Mouse (Mus musculus): ENCODE data around the gene Fam185a. TPM values are rescaled to one million over a fixed set of nuclear protein-coding genes. Genes with fewer than 3 reads are reported as not detected.
A peak's percentile ranks its signal among the peaks of the same experiment; 100 is the strongest.

Fam185a gene
- polyA plus RNA-seq, 1 experiment from 2014 or later: 3.5 TPM

- no peak overlapping the region for H3K4me2 ChIP-seq (replicated peaks; ENCODE audit: low read depth)
- no peaks in the 10 kb centered on the region for H3K9me3 ChIP-seq (ENCODE audit: control insufficient read depth, low read length)
- 35% methylated on average over 4 of the region's 4 CpGs for WGBS
- H3K27me3 ChIP-seq (ENCODE audit: control insufficient read depth, insufficient read depth, low read length): no peaks in the 10 kb centered on the region
- H3K36me3 ChIP-seq (ENCODE audit: control insufficient read depth, insufficient read depth, low read length): no peaks in the 10 kb centered on the region
- TF ChIP-seq CTCF (IDR thresholded peaks at IDR 0.05; ENCODE audit: low read depth) (no peak; the same call in 1 of the 2 replicates), EP300 (optimal IDR thresholded peaks at IDR 0.05) (no peak)
- DNase-seq (ENCODE audit: low spot score) (peak; percentile 18), ATAC-seq (ENCODE audit: low FRiP score, low TSS enrichment) (peak; percentile 56; the same call in 1 of the 2 replicates)
- H3K4me3 ChIP-seq (ENCODE audit: low read depth, low read length): no peak overlapping the region
- H3K9ac ChIP-seq (ENCODE audit: low read length): no peak overlapping the region
- H3K4me1 ChIP-seq (replicated peaks; ENCODE audit: control insufficient read depth, insufficient read depth): no peaks in the 10 kb centered on the region
- peak overlapping the region; percentile 84 for H3K27ac ChIP-seq (replicated peaks)
These were observed 102.7 kb downstream of the Fam185a start for GRCm38 (mm10) chr5:21527488-21527911.

- peak; percentile 21 for DNase-seq (ENCODE audit: low spot score)
- H3K27ac ChIP-seq (replicated peaks): peak overlapping the region; percentile 84
These were observed 103.5 kb downstream of the Fam185a start for GRCm38 (mm10) chr5:21528068-21528842.

GRCm38 (mm10) chr5:21529110-21529720 lies 104.5 kb downstream of the Fam185a start:
- Histone ChIP-seq H3K4me1 (replicated peaks; ENCODE audit: control insufficient read depth, insufficient read depth) (no peaks in the 10 kb centered on the region), H3K4me3 (ENCODE audit: low read depth, low read length) (no peak overlapping the region), H3K4me2 (replicated peaks; ENCODE audit: low read depth) (no peak overlapping the region), H3K27ac (replicated peaks) (peak overlapping the region; percentile 84), H3K9ac (ENCODE audit: low read length) (no peak overlapping the region), H3K27me3 (ENCODE audit: control insufficient read depth, insufficient read depth, low read length) (no peaks in the 10 kb centered on the region), H3K36me3 (ENCODE audit: control insufficient read depth, insufficient read depth, low read length) (no peaks in the 10 kb centered on the region), H3K9me3 (ENCODE audit: control insufficient read depth, low read length) (no peaks in the 10 kb centered on the region)
- DNase-seq (ENCODE audit: low spot score) (no peak), ATAC-seq (ENCODE audit: low FRiP score, low TSS enrichment) (no peak)
- 65% methylated on average over 8 of the region's 8 CpGs for WGBS
- TF ChIP-seq CTCF (IDR thresholded peaks at IDR 0.05; ENCODE audit: low read depth) (no peak), EP300 (optimal IDR thresholded peaks at IDR 0.05) (no peak)

More at GRCm38 (mm10) chr5:21528068-21528842, 103.5 kb downstream of the Fam185a start:
- Histone ChIP-seq H3K4me1 (replicated peaks; ENCODE audit: control insufficient read depth, insufficient read depth) (no peaks in the 10 kb centered on the region), H3K36me3 (ENCODE audit: control insufficient read depth, insufficient read depth, low read length) (no peaks in the 10 kb centered on the region), H3K9ac (ENCODE audit: low read length) (no peak overlapping the region), H3K4me3 (ENCODE audit: low read depth, low read length) (no peak overlapping the region), H3K9me3 (ENCODE audit: control insufficient read depth, low read length) (no peaks in the 10 kb centered on the region), H3K27me3 (ENCODE audit: control insufficient read depth, insufficient read depth, low read length) (no peaks in the 10 kb centered on the region), H3K4me2 (replicated peaks; ENCODE audit: low read depth) (no peak overlapping the region; the same call in 1 of the 2 replicates)
- TF ChIP-seq CTCF (IDR thresholded peaks at IDR 0.05; ENCODE audit: low read depth): no peak
- peak; percentile 86 for ATAC-seq (ENCODE audit: low FRiP score, low TSS enrichment)
- 52% methylated on average over 15 of the region's 15 CpGs for WGBS

Other genes starting within 250 kb of the Fam185a start
- 1.4 TPM in 2 replicates for gene Gsap, start 238.7 kb upstream of the Fam185a start, polyA plus RNA-seq (2015; fragmentation: Nextera tagmentation; extraction: Ambion mirVana)
- 10.3 and 14.4 TPM in 2 replicates for gene Fgl2, start 52.3 kb upstream of the Fam185a start, polyA plus RNA-seq (2015; fragmentation: Nextera tagmentation; extraction: Ambion mirVana)
- 0.22 and 0.24 TPM in 2 replicates for gene Ccdc146, start 281 bp upstream of the Fam185a start, polyA plus RNA-seq (2015; fragmentation: Nextera tagmentation; extraction: Ambion mirVana)
- gene Lrrc17, start 118.6 kb downstream of the Fam185a start, polyA plus RNA-seq (2015; fragmentation: Nextera tagmentation; extraction: Ambion mirVana): 18.5 and 20.2 TPM in 2 replicates
- gene Fbxl13, start 220.7 kb downstream of the Fam185a start, polyA plus RNA-seq (2015; fragmentation: Nextera tagmentation; extraction: Ambion mirVana): 0.17 and 0.28 TPM in 2 replicates
- gene Armc10, start 220.9 kb downstream of the Fam185a start, polyA plus RNA-seq (2015; fragmentation: Nextera tagmentation; extraction: Ambion mirVana): 20.5 and 21.0 TPM in 2 replicates

All from stomach, postnatal 0 days (tissue).